Mouse (Mus musculus) C2C12 (cell line): Measurements from ENCODE around the gene Mlc1.

Experiments
- CEBPB ChIP-seq: IDR thresholded peaks from one replicate; pipeline ENCODE4 v1.6.1; 2011; ENCODE audit warnings: low read depth, mild to moderate bottlenecking, control low read depth, moderate library complexity
- CTCF ChIP-seq: IDR thresholded peaks from one replicate; pipeline ENCODE4 v1.5.1; 2011; ENCODE audit not compliant: control insufficient read depth, insufficient read depth, insufficient read length
- MAX ChIP-seq: IDR thresholded peaks from one replicate; pipeline ENCODE4 v1.6.1; 2011; ENCODE audit warnings: mild to moderate bottlenecking, control low read depth
- MYOD1 ChIP-seq: IDR thresholded peaks from one replicate; pipeline ENCODE4 v1.6.1; 2011; ENCODE audit warnings: low read depth; ENCODE audit not compliant: control insufficient read depth, insufficient read length
- MYOG ChIP-seq: IDR thresholded peaks from one replicate; pipeline ENCODE4 v1.6.1; 2011; ENCODE audit not compliant: control insufficient read depth, insufficient read length; ENCODE audit errors: extremely low read depth
- USF1 ChIP-seq: IDR thresholded peaks from one replicate; pipeline ENCODE4 v1.6.1; 2011; ENCODE audit warnings: low read depth, mild to moderate bottlenecking, control low read depth, moderate library complexity

- no peak for TF ChIP-seq CTCF
- TF ChIP-seq CEBPB = no peak
- TF ChIP-seq MYOD1 = no peak
- TF ChIP-seq USF1 = no peak
- TF ChIP-seq MAX = no peak
- no peak for TF ChIP-seq MYOG
These were observed 63.8 kb downstream of the Mlc1 start for GRCm38 (mm10) chr15:88915046-88915445.
